15 mouse cellular contexts compared by ENCODE assay signal in genomic region chr16:36553624-36554023, GRCm38 (mm10). TPM values are rescaled to one million over a fixed set of nuclear protein-coding genes. Genes with fewer than 3 reads are reported as not detected.
A peak's percentile ranks its signal among the peaks of the same experiment; 100 is the strongest.
DNase-seq lines count a peak whose midpoint lies in the region; ATAC-seq and TF ChIP-seq lines count a peak whose summit lies in the region.
"Had no signal": no experiment of that assay in that cellular context is flagged by ENCODE, and none has a peak within 500 bp of the region (broad histone marks: within the 10 kb centered on the region; RNA-seq: fewer than 3 reads in every experiment).

No protein-coding gene starts in this region.

- no peak overlapping the region for H3K9ac ChIP-seq in kidney, postnatal 0 days (ENCODE audit: low read depth, low read length)
- H3K9ac ChIP-seq: heart, embryonic 12.5 days; hindbrain, embryonic 12.5 days; liver, embryonic 15.5 days had no signal

- DNase-seq in kidney, postnatal 0 days (ENCODE audit: low spot score): no peak
- no peak for DNase-seq in kidney, adult 9 months
- DNase-seq in thymus, adult 2 months: peak; percentile 2
- no peak for DNase-seq in thymus, postnatal 10 days (ENCODE audit: low spot score in 2 of 2)
- DNase-seq in G1E (ENCODE audit: low spot score): no peak
- DNase-seq in naive thymus-derived CD4-positive, alpha-beta T cell, adult 2 months (ENCODE audit: low read depth): peak; percentile 20
- no peak for DNase-seq in adrenal gland, adult 2 months
- DNase-seq in urinary bladder, postnatal 4 days (ENCODE audit: low spot score in 2 of 2): no peak
- DNase-seq: adrenal gland, postnatal 14 days; cerebellum, adult 11-12 months; embryo, embryonic 11 days; kidney, postnatal 10 days had no signal

- no peak for TF ChIP-seq POLR2A in thymus, adult 2 months (IDR thresholded peaks at IDR 0.05; ENCODE audit: control insufficient read depth, extremely low read depth, insufficient read depth, low read length, poor library complexity)

- peak; percentile 50 for TF ChIP-seq CTCF in kidney, postnatal 0 days (IDR thresholded peaks at IDR 0.05; ENCODE audit: low read depth)
- TF ChIP-seq CTCF in thymus, adult 2 months (IDR thresholded peaks at IDR 0.05; ENCODE audit: borderline replicate concordance, control insufficient read depth, extremely low read depth, insufficient read depth, low read length, poor library complexity): 0 out of 2 replicates have a peak, but pooled peaks have one; percentile 14
- peak; percentile 47; the same call in 1 of the 2 replicates for TF ChIP-seq CTCF in G1E (IDR thresholded peaks at IDR 0.05; ENCODE audit: low read depth, low read length)

- no peaks in the 10 kb centered on the region for H3K9me3 ChIP-seq in kidney, postnatal 0 days (replicated peaks; ENCODE audit: low read length)
- peaks cover 5% of the 10 kb centered on the region for H3K9me3 ChIP-seq in G1E (replicated peaks)
- H3K9me3 ChIP-seq: hindbrain, embryonic 12.5 days; liver, embryonic 15.5 days had no signal

- no peaks in the 10 kb centered on the region for H3K36me3 ChIP-seq in kidney, postnatal 0 days (ENCODE audit: insufficient read depth, low read length)
- no peaks in the 10 kb centered on the region for H3K36me3 ChIP-seq in thymus, adult 2 months (ENCODE audit: control insufficient read depth, insufficient read depth, low read length)
- no peaks in the 10 kb centered on the region for H3K36me3 ChIP-seq in G1E (replicated peaks)
- H3K36me3 ChIP-seq: heart, embryonic 12.5 days; hindbrain, embryonic 12.5 days; liver, embryonic 15.5 days had no signal

- no peaks in the 10 kb centered on the region for H3K4me1 ChIP-seq in kidney, postnatal 0 days (replicated peaks; ENCODE audit: insufficient read depth, low read length)
- H3K4me1 ChIP-seq in thymus, adult 2 months (replicated peaks; ENCODE audit: control insufficient read depth, insufficient read depth, low read length): no peaks in the 10 kb centered on the region
- no peaks in the 10 kb centered on the region for H3K4me1 ChIP-seq in G1E (ENCODE audit: insufficient read depth, low read depth, low read length)
- H3K4me1 ChIP-seq: hindbrain, embryonic 12.5 days; liver, embryonic 15.5 days had no signal

- H3K27ac ChIP-seq in kidney, postnatal 0 days: no peak overlapping the region
- no peak overlapping the region for H3K27ac ChIP-seq in thymus, adult 2 months (ENCODE audit: control insufficient read depth, insufficient read depth, low read length)
- H3K27ac ChIP-seq: hindbrain, embryonic 12.5 days; liver, embryonic 15.5 days had no signal

- WGBS in kidney, postnatal 0 days: 97% methylated on average over 3 of the region's 3 CpGs
- WGBS in thymus, adult 2 months: over 99% methylated on average over 3 of the region's 3 CpGs

- H3K4me3 ChIP-seq in kidney, postnatal 0 days (replicated peaks; ENCODE audit: low read depth, low read length): no peak overlapping the region
- H3K4me3 ChIP-seq in thymus, adult 2 months (ENCODE audit: control insufficient read depth, insufficient read depth, low read length): no peak overlapping the region
- no peak overlapping the region for H3K4me3 ChIP-seq in G1E (ENCODE audit: low read depth, low read length)
- H3K4me3 ChIP-seq: heart, embryonic 12.5 days; hindbrain, embryonic 12.5 days; liver, embryonic 15.5 days had no signal

- no peak for ATAC-seq in kidney, postnatal 0 days (replicated peaks; ENCODE audit: low FRiP score, low read depth)
- no peak for ATAC-seq in G1E (ENCODE audit: extremely low read depth, insufficient number of reproducible peaks, low FRiP score, poor library complexity, severe bottlenecking)

- no peaks in the 10 kb centered on the region for H3K27me3 ChIP-seq in kidney, postnatal 0 days (ENCODE audit: insufficient read depth, low read length)
- H3K27me3 ChIP-seq in thymus, adult 2 months (ENCODE audit: control insufficient read depth, insufficient read depth, low read length): no peaks in the 10 kb centered on the region
- H3K27me3 ChIP-seq in G1E (ENCODE audit: insufficient read depth, low read length): no peaks in the 10 kb centered on the region
- H3K27me3 ChIP-seq: heart, embryonic 12.5 days; hindbrain, embryonic 12.5 days; liver, embryonic 15.5 days had no signal

- no peak overlapping the region for H3K4me2 ChIP-seq in kidney, postnatal 0 days (ENCODE audit: low read length)
- H3K4me2 ChIP-seq: heart, embryonic 12.5 days; hindbrain, embryonic 12.5 days; liver, embryonic 15.5 days had no signal

RNA-seq across cellular contexts. Expression of gene Casr, which starts 8.3 kb away (rescaled TPM):
- polyA plus RNA-seq in kidney, postnatal 0 days (2015; fragmentation: Nextera tagmentation; extraction: Ambion mirVana): 3.5 and 4.6 TPM in 2 replicates
- 0.92 and 1.00 TPM in 2 replicates for polyA plus RNA-seq in thymus, adult 2 months (2012; rRNA removed)
- total RNA-seq in G1E (2014; fragmentation: Nextera tagmentation) (not detected in 2 replicates), G1E (2017) (0.06 and 0.44 TPM in 2 replicates)
- polyA plus RNA-seq in G1E (2012): not detected in 2 replicates
- not detected for total RNA-seq in adrenal gland, adult 2 months (2021)
- not detected in 2 replicates for polyA plus RNA-seq in adrenal gland, adult 2 months (2012; rRNA removed)
- total RNA-seq: adrenal gland, postnatal 14 days had no signal
- polyA plus RNA-seq: liver, embryonic 15.5 days had no signal

Comparison
In these comparisons a context has a peak if more than half of its experiments do, and no peak if none do; other contexts are left out.
1. DNase-seq: peak in thymus, adult 2 months (single experiment) and naive thymus-derived CD4-positive, alpha-beta T cell, adult 2 months (single experiment); none in kidney, postnatal 0 days (single experiment), kidney, adult 9 months (single experiment), thymus, postnatal 10 days (0 of 2), G1E (single experiment), adrenal gland, adult 2 months (single experiment) and urinary bladder, postnatal 4 days (0 of 2).
2. Peak in every context shown above with its lines, with median percentiles within 50 percentile points of each other: CTCF ChIP-seq.